Mouse (Mus musculus) heart, postnatal 14 days (tissue): ENCODE measurements at regions not wholly inside any gene's neighbourhood (a gene's known extent, or its start where the extent isn't known, plus 50 kb on each side); places are given as distances from the start of the nearest gene placed in this dataset.
A peak's percentile ranks its signal among the peaks of the same experiment; 100 is the strongest.

Experiments
- DNase-seq, 2 experiments: peaks; one replicate each; pipeline ENCODE4 v3.0.0; 2021 to 2022
- intact Hi-C: fragments of 180-260 bp; cut with DNase I; formaldehyde crosslinking; loops from one replicate; pipeline ENCODE4 v1.15.1; 2025

DNA sequence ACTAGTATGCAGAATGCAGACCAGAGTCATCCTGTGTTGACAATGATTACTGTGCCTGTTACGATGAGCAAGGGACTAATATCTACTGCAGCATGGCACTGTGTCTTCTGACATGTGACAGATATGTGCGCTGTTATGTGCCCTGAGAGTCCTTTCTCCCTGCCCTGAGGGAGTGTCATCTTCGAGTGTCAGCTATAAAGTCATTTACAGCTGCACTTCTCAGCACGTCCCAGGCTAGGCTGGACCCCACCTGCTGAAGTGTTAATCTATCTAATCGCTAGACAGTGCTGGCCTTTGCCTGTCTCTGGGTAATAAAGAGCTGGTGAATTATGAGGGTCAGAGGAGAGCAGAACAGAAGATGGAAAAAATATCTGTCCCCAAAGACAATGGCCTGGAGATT is 337.7 kb downstream of the Prdm2 start:
- intact Hi-C loops, result no loop called here
- DNase-seq, result no peak

GRCm38 (mm10) chr4:142866341-142866740 is 346.5 kb downstream of the Prdm2 start:
- DNase-seq, result no peak
- intact Hi-C loops, result no loop called here

DNA sequence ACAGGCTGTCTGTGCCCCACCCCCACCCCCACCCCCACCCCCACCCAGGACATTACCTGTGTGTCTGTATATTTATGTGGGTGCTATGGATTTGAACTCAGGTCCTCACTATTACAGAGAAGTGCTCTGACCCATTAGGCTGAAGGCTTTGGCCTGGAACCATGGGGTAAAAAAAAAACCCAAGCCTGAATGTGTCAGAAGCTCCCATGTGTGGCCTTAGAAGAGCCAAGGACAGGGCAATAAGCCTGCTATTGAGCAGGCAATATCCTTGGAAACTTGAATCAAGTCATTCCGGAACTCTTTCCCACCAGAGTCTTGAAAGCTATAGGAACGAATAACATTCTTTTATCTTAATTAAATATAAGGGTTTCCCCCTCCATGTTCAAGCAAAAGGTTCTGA is 347.2 kb downstream of the Prdm2 start:
- intact Hi-C loops, result no loop called here
- DNase-seq, result no peak

GRCm38 (mm10) chr4:142863939-142864338 is 348.9 kb downstream of the Prdm2 start:
- DNase-seq, result peak in 1 of 2 experiments; percentile 10
- intact Hi-C loops, result no loop called here

DNA sequence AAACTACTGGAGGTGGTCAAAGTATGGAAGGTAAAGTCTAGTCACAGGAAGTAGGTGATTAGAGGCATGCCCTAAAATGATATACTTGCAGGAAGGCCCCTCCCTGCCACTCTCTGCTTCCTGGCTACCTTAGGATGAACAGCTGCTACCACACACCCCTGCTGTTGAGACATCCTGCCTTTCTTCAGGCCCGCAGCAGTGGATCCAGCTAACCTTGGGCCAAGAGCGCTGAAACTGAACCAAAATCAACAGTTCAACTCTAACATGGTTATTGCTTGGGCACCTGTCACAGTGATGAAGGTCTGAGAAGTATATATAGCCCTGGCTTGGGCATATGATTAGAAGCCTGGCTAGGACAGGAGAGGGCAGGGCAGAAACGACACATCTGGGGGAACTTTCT is 352.4 kb downstream of the Prdm2 start:
- no peak for DNase-seq
- intact Hi-C loops, result no loop called here

- intact Hi-C loops, result no loop called here
- peak; percentile 61 to 81 for DNase-seq
Measured at GRCm38 (mm10) chr4:142856626-142857025, 356.2 kb downstream of the Prdm2 start.

GRCm38 (mm10) chr4:142855635-142856034 is 357.2 kb downstream of the Prdm2 start:
- no peak for DNase-seq
- intact Hi-C loops, result no loop called here

GRCm38 (mm10) chr4:142853924-142854323 is 358.9 kb downstream of the Prdm2 start:
- DNase-seq, result no peak
- intact Hi-C loops, result no loop called here

DNA sequence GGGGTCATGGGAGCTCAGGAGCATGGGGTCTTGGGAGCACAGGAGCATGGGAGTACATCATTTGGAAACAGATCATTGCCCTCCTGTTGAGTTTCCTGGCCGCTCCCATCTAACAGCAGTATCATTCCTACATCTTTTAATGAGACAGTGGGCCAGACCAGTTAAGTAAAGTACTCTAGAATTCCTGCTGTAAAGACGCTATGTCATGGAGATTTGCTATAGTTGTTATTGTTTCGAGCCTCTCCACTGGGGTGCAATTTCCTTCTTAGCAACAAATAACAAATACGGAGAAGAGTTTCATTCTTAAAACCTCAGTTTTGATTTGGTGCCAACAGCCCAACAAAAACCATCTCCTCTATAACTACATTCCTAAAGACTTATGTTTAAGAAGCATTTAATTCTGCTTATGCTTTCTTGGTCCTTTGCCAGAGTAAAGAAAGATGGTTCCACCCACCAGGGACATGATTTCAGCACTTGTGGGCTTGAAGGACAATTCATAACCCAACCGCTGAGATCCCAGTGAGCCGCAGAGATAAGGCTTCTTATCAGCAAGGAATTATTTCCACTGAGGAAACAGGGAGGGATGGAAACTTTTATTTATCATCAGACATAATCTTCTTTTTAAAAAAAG is 367.6 kb downstream of the Prdm2 start:
- intact Hi-C loops, result no loop called here
- no peak for DNase-seq

DNA sequence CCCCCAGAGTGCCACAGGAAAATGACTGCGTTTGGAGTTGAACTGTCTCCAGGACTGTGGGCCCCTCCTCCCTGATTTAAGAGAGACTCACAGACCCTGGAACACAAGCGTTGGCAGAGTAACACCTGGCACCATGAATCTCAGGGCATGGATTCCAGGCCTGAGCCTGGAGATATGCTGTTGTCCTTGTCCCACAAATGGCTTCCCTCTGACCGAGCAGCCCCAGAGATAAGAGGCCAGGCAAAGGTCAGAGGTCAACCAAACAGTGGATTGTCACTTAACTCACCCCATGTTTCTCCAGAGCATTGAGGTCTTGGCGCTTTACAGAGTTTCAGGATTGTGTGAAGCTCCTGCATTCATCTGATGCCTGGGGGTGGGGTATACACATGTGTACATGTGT is 373.3 kb downstream of the Prdm2 start:
- intact Hi-C loops, result no loop called here
- DNase-seq, result no peak

DNA sequence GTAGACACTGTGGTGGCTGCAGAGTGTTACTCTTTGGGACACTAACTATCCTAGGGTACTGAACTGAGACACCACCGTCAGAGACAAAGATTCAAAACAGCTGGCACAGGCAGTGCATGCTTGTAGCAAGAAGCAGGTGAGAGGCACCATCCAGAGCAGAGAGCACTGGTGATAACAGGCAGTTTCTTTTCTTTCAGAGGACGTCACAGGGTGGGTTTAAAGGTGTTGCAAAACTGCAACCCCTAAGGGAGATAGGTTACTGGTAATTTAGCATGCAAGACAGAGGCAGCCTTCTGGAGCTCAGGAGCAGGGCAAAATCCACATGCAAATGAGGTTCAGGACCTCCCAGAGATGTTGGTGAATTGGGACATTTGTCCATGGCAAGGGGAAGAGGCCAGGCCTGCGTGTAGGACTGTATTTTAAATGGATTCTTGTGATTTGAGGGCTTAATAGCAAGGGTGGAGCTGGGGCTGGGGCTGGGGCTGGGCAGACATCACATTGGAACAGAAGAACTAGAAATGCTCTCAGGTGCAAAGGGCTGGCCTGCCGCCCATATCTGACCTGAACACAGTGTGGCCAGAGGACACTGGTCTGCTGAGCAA is 374.3 kb downstream of the Prdm2 start:
- no peak for DNase-seq
- intact Hi-C loops, result no loop called here

DNA sequence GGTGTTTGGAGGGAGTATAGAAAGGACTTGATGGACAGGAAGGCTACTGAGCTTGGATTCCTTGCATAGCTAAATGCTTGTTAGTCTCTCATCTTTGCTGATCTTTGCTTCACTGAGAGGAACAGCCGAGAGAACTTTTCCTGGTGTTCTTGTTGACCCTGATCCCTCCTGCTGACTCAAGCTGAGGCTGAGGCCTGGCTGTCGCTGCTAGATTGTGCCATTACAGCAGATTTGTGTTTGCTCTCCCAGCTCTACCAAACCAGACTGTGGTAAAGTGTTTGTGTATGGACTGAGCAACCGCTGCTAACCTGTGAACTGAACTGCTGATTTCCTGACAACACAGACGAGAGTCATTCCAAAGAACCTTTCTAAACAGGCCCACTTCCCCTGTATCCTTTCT is 375.2 kb downstream of the Prdm2 start:
- no peak for DNase-seq
- intact Hi-C loops, result no loop called here

- no peak for DNase-seq
- intact Hi-C loops, result no loop called here
Measured at GRCm38 (mm10) chr4:142829711-142830110, 383.1 kb downstream of the Prdm2 start.

- intact Hi-C loops, result no loop called here
Measured at GRCm38 (mm10) chr4:142828969-142829368, 383.8 kb downstream of the Prdm2 start.

DNA sequence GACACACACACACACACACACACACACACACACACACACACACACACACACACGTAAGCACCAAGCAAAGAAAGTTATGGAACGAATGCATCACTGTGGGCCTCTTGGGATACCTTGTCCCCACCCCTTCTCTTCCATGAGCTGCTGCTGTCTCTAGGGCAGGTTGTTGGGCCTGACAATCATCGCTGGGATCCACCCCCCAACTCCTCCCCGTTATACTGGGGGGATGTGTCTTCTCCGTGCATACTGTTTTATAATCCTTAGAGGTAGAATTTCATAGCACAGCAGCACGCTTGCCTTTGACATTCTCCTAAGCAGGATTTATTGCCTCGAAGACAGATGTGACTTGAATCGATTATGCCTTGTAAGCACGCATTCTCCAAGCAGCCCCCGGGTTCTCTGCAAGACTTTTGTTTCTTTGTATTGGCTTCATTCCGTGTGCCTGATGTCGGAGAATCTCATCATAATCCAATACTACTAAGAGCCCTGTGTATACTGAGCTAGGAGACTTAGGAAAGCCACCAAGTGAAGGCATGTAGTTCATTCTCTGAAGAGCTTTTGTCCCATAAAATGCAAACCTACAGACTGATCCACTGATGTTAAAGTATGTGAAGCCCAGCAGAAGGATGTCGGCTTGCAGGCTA is 386.4 kb downstream of the Prdm2 start:
- DNase-seq, result no peak
- intact Hi-C loops, result no loop called here

More at GRCm38 (mm10) chr4:142828969-142829368, 383.8 kb downstream of the Prdm2 start:
- DNase-seq, result no peak

DNA sequence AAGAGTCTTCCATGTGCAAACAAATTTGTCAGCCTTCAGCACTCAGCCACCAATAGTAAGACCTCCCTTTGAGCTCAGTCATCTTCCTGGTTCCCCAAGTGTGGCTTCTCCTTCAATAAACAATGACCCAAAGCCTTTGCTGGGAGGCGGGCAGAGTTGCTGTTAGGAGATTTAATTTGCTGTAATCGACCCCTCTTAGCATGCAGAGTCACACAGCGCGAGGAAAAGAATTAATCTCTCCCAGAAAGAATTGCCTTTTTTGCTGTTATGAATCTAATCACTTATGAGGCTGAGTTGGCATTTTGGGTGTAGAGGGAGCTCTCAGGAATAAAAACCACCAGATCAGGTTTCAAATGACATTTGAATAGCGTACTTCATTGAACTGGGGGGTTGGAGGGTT is 387.0 kb downstream of the Prdm2 start:
- DNase-seq, result no peak
- intact Hi-C loops, result no loop called here

GRCm38 (mm10) chr4:142818440-142818839 is 394.4 kb downstream of the Prdm2 start:
- no peak for DNase-seq
- intact Hi-C loops, result no loop called here

DNA sequence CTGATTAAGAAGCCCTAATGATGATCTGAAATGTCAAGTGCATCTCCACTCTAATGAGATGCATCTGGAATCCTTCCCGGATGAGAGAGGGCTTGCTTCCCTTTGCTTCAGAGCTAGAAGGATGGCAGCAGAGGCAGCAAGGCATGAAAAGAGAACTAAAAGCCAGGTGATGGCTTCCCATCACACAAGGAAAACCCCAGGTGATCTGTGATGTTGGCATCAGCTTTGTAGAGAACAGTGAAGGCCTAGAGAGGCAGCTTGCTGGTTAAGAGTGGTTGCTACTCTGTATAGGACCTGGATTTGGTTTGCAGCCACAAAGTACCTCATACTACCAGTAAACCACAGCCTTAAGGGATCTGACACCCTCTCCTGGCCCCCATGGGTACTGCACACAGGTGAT is 395.8 kb downstream of the Prdm2 start:
- DNase-seq, result no peak
- intact Hi-C loops, result no loop called here

- DNase-seq, result peak in 1 of 2 experiments; percentile 2
- intact Hi-C loops, result no loop called here
Measured at GRCm38 (mm10) chr4:142803819-142804218, 409.0 kb downstream of the Prdm2 start.

- intact Hi-C loops, result no loop called here
- DNase-seq, result no peak
Measured at GRCm38 (mm10) chr4:142799291-142799690, 413.5 kb downstream of the Prdm2 start.

DNA sequence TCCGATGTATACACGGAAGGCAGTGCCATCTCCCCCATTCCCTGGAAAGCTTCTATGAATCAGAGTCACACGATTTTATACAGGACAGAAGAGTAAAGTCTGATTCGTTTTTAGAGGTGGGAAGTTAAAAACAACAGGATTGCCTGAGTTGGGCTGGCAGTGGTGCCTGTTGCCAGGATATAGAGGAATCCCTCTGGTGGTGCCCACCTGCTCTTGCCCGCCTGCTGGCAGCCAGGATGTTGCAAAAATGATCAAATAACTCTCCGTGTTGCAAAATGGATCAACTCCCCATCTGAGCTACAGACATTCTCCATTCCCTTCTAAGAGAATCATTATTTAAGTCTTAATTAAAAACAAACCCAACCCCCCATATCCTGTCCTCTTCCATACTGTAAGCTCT is 414.0 kb downstream of the Prdm2 start:
- DNase-seq, result no peak
- intact Hi-C loops, result no loop called here

GRCm38 (mm10) chr4:142792606-142792970 is 420.2 kb downstream of the Prdm2 start:
- no peak for DNase-seq
- intact Hi-C loops, result no loop called here
